Mouse (Mus musculus): ENCODE results near the gene Skint8.
"Not testable (repeated sequence)": the region's sequence is repeated elsewhere in the genome, so short reads cannot be mapped to it uniquely, and the experiment has no call there.

The Skint8 gene

GRCm38 (mm10) chr4:111919092-111919491 lies at the start of gene Skint8:
Skint8 (plus strand) TSS chr4:111919392.
- no peak for DNase-seq (ENCODE audit: low spot score)

- no peak for DNase-seq (ENCODE audit: low spot score)
These were observed 38.9 kb upstream of the Skint8 start for GRCm38 (mm10) chr4:111880112-111880875.

- DNase-seq (ENCODE audit: low spot score), result no peak
These were observed 35.6 kb upstream of the Skint8 start for GRCm38 (mm10) chr4:111883543-111883942.

- DNase-seq (ENCODE audit: low spot score), result peak; percentile 74
These were observed 33.2 kb upstream of the Skint8 start for GRCm38 (mm10) chr4:111886018-111886417.

- peak; percentile 83 for DNase-seq (ENCODE audit: low spot score)
These were observed 32.6 kb upstream of the Skint8 start for GRCm38 (mm10) chr4:111886607-111887006.

- no peak for DNase-seq (ENCODE audit: low spot score)
These were observed 27.1 kb upstream of the Skint8 start for GRCm38 (mm10) chr4:111892138-111892537.

- no peak for DNase-seq (ENCODE audit: low spot score)
These were observed 21.4 kb upstream of the Skint8 start for GRCm38 (mm10) chr4:111897755-111898154.

GRCm38 (mm10) chr4:111898566-111898965 lies 20.6 kb upstream of the Skint8 start:
- no peak for DNase-seq (ENCODE audit: low spot score)

- DNase-seq (ENCODE audit: low spot score), result not testable (repeated sequence)
These were observed 18.7 kb upstream of the Skint8 start for GRCm38 (mm10) chr4:111900491-111900890.

- DNase-seq (ENCODE audit: low spot score), result no peak
These were observed 17.7 kb upstream of the Skint8 start for GRCm38 (mm10) chr4:111901473-111901872.

- no peak for DNase-seq (ENCODE audit: low spot score)
These were observed 16.4 kb upstream of the Skint8 start, which contains the start of gene Slc5a9 for GRCm38 (mm10) chr4:111902775-111903174. Slc5a9 (minus strand) TSS chr4:111902918.

- peak; percentile 51 for DNase-seq (ENCODE audit: low spot score)
These were observed 11.3 kb upstream of the Skint8 start for GRCm38 (mm10) chr4:111907926-111908325.

GRCm38 (mm10) chr4:111961309-111961708 lies 42.1 kb downstream of the Skint8 start:
- peak; percentile 8 for DNase-seq (ENCODE audit: low spot score)

GRCm38 (mm10) chr4:111963241-111963640 lies 44.0 kb downstream of the Skint8 start:
- DNase-seq (ENCODE audit: low spot score), result not testable (repeated sequence)

GRCm38 (mm10) chr4:111963669-111964068 lies 44.5 kb downstream of the Skint8 start:
- DNase-seq (ENCODE audit: low spot score), result no peak

- no peak for DNase-seq (ENCODE audit: low spot score)
These were observed 53.4 kb downstream of the Skint8 start, which contains the start of gene Skint7 for GRCm38 (mm10) chr4:111972623-111973022. Skint7 (plus strand) TSS chr4:111972923.

Measured in adipocyte (in vitro differentiated cells).